Mouse (Mus musculus) neural tube, embryonic 12.5 days (tissue): ENCODE results near the gene 4931414P19Rik. TPM values are rescaled to one million over a fixed set of nuclear protein-coding genes. Genes with fewer than 3 reads are reported as not detected.
"Not testable (repeated sequence)": the region's sequence is repeated elsewhere in the genome, so short reads cannot be mapped to it uniquely, and the experiment has no call there.

ENCODE experiments used
- ATAC-seq: fragments of 200-750 bp; cut with Nextera tagmentation; 2 replicates; pipeline ENCODE4 v1.8.0; 2017; ENCODE audit warnings: low read depth, mild to moderate bottlenecking, moderate TSS enrichment, moderate library complexity; ENCODE audit not compliant: low FRiP score
- H3K27ac ChIP-seq: fragments of 300-500 bp; sonication (generic); 2 replicates; pipeline ENCODE4 v1.5.1; 2016
- H3K27me3 ChIP-seq: fragments of 300-500 bp; sonication (generic); replicated peaks from 2 replicates; pipeline ENCODE4 v1.6.1; 2016; ENCODE audit warnings: mild to moderate bottlenecking
- H3K36me3 ChIP-seq: fragments of 300-500 bp; sonication (generic); 2 replicates; pipeline ENCODE4 v1.6.1; 2016; ENCODE audit warnings: mild to moderate bottlenecking
- H3K4me1 ChIP-seq: fragments of 300-500 bp; sonication (generic); 2 replicates; pipeline ENCODE4 v1.6.1; 2016
- H3K4me2 ChIP-seq: fragments of 300-500 bp; sonication (generic); replicated peaks from 2 replicates; pipeline ENCODE4 v1.6.1; 2016; ENCODE audit warnings: mild to moderate bottlenecking
- H3K4me3 ChIP-seq: fragments of 300-500 bp; sonication (generic); 2 replicates; pipeline ENCODE4 v1.5.1; 2016
- H3K9ac ChIP-seq: fragments of 300-500 bp; sonication (generic); 2 replicates; pipeline ENCODE4 v1.6.1; 2016; ENCODE audit warnings: mild to moderate bottlenecking
- H3K9me3 ChIP-seq: fragments of 300-500 bp; sonication (generic); 2 replicates; pipeline ENCODE4 v1.6.1; 2016; ENCODE audit warnings: mild to moderate bottlenecking
- WGBS: fragments of 180-500 bp; shearing (Covaris S2); methylation state at CpG from one replicate; pipeline ENCODE4 v1.1.7; 2016; 5-methylcytosine and 5-hydroxymethylcytosine counted together
- polyA plus RNA-seq: library from polyadenylated mRNA; unstranded; fragments of >200 nt; fragmentation: Nextera tagmentation; extraction: Ambion mirVana; gene quantifications from 2 replicates; pipeline ENCODE4 v1.2.1, GENCODE M21; 2016

Gene 4931414P19Rik
- polyA plus RNA-seq, 1 experiment from 2014 or later = 8.6 TPM

- Histone ChIP-seq H3K9ac (no peak overlapping the region), H3K4me2 (no peak overlapping the region), H3K4me3 (no peak overlapping the region), H3K27me3 (no peaks in the 10 kb centered on the region), H3K36me3 (no peaks in the 10 kb centered on the region), H3K27ac (no peak overlapping the region), H3K4me1 (no peaks in the 10 kb centered on the region), H3K9me3 (no peaks in the 10 kb centered on the region)
- 89% methylated on average over 6 of the region's 6 CpGs for WGBS
- ATAC-seq = no peak
These were observed 17.5 kb upstream of the 4931414P19Rik start for GRCm38 (mm10) chr14:54623334-54623733.

GRCm38 (mm10) chr14:54621133-54621532 is 15.3 kb upstream of the 4931414P19Rik start, which contains the start of gene Psmb11:
TSS of gene Psmb11 (plus strand) at chr14:54621433.
- no peaks in the 10 kb centered on the region for H3K36me3 ChIP-seq
- peaks cover 11% of the 10 kb centered on the region for H3K4me1 ChIP-seq
- no peak for ATAC-seq
- no peak within 1 kb of the TSS for H3K4me3 ChIP-seq
- no peak within 1 kb of the TSS for H3K4me2 ChIP-seq
- no peak within 1 kb of the TSS for H3K9ac ChIP-seq
- H3K27ac ChIP-seq = no peak within 1 kb of the TSS
- H3K27me3 ChIP-seq = no peaks in the 10 kb centered on the region
- H3K9me3 ChIP-seq = no peaks in the 10 kb centered on the region
- WGBS = 90% methylated on average over 1 of the region's 1 CpGs

- under 1% methylated on average over 25 of the region's 25 CpGs for WGBS
- Histone ChIP-seq H3K4me1 (peaks cover 11% of the 10 kb centered on the region), H3K9me3 (no peaks in the 10 kb centered on the region), H3K4me2 (peak within 1 kb of the TSS; percentile 75), H3K36me3 (peaks cover 20% of the 10 kb centered on the region), H3K27ac (peak within 1 kb of the TSS; percentile 37; the same call in 1 of the 2 replicates), H3K4me3 (peak within 1 kb of the TSS; percentile 88), H3K9ac (peak within 1 kb of the TSS; percentile 85), H3K27me3 (no peaks in the 10 kb centered on the region)
- peak; percentile 91 for ATAC-seq
These were observed 12.1 kb upstream of the 4931414P19Rik start, which contains the start of gene Psmb5 for GRCm38 (mm10) chr14:54617897-54618365. TSS of gene Psmb5 (minus strand) at chr14:54618022.

GRCm38 (mm10) chr14:54617152-54617896 is 11.5 kb upstream of the 4931414P19Rik start:
- Histone ChIP-seq H3K27me3 (no peaks in the 10 kb centered on the region), H3K4me3 (peak overlapping the region; percentile 88), H3K4me2 (peak overlapping the region; percentile 75), H3K27ac (peak overlapping the region; percentile 37; the same call in 1 of the 2 replicates), H3K36me3 (peaks cover 25% of the 10 kb centered on the region), H3K9ac (peak overlapping the region; percentile 85), H3K4me1 (peaks cover 11% of the 10 kb centered on the region), H3K9me3 (no peaks in the 10 kb centered on the region)
- peak; percentile 74 for ATAC-seq
- 2% methylated on average over 38 of the region's 38 CpGs for WGBS

GRCm38 (mm10) chr14:54616226-54616825 is 10.5 kb upstream of the 4931414P19Rik start:
- Histone ChIP-seq H3K27ac (no peak overlapping the region), H3K4me2 (peak overlapping the region; percentile 75; the same call in 1 of the 2 replicates), H3K9me3 (no peaks in the 10 kb centered on the region), H3K27me3 (no peaks in the 10 kb centered on the region), H3K36me3 (peaks cover 31% of the 10 kb centered on the region), H3K9ac (no peak overlapping the region), H3K4me1 (peaks cover 11% of the 10 kb centered on the region), H3K4me3 (no peak overlapping the region)
- 92% methylated on average over 16 of the region's 16 CpGs for WGBS
- no peak for ATAC-seq

- not testable (repeated sequence) for H3K4me3 ChIP-seq, H3K27ac ChIP-seq, H3K27me3 ChIP-seq, ATAC-seq, H3K9ac ChIP-seq, H3K4me2 ChIP-seq, H3K9me3 ChIP-seq
- 92% methylated on average over 16 of the region's 16 CpGs for WGBS
- H3K4me1 ChIP-seq = peaks cover 11% of the 10 kb centered on the region
- peaks cover 35% of the 10 kb centered on the region for H3K36me3 ChIP-seq
These were observed 8.3 kb upstream of the 4931414P19Rik start for GRCm38 (mm10) chr14:54614130-54614529.

- no peak overlapping the region for H3K4me3 ChIP-seq
- H3K9me3 ChIP-seq = no peaks in the 10 kb centered on the region
- no peak for ATAC-seq
- peaks cover 33% of the 10 kb centered on the region for H3K36me3 ChIP-seq
- H3K27ac ChIP-seq = no peak overlapping the region
- 83% methylated on average over 6 of the region's 6 CpGs for WGBS
- no peaks in the 10 kb centered on the region for H3K4me1 ChIP-seq
- no peak overlapping the region for H3K9ac ChIP-seq
- no peak overlapping the region for H3K4me2 ChIP-seq
- H3K27me3 ChIP-seq = no peaks in the 10 kb centered on the region
These were observed 4.9 kb upstream of the 4931414P19Rik start for GRCm38 (mm10) chr14:54610648-54611047.

- Histone ChIP-seq H3K4me2 (no peak overlapping the region), H3K36me3 (peaks cover 26% of the 10 kb centered on the region), H3K27ac (no peak overlapping the region), H3K9ac (no peak overlapping the region), H3K9me3 (no peaks in the 10 kb centered on the region), H3K27me3 (no peaks in the 10 kb centered on the region), H3K4me1 (no peaks in the 10 kb centered on the region), H3K4me3 (no peak overlapping the region)
- no peak for ATAC-seq
- WGBS = 79% methylated on average over 4 of the region's 4 CpGs
These were observed 4.2 kb upstream of the 4931414P19Rik start for GRCm38 (mm10) chr14:54609962-54610361.

GRCm38 (mm10) chr14:54609245-54609644 is 3.5 kb upstream of the 4931414P19Rik start:
- Histone ChIP-seq H3K9me3 (no peaks in the 10 kb centered on the region), H3K9ac (no peak overlapping the region), H3K27ac (no peak overlapping the region), H3K4me1 (no peaks in the 10 kb centered on the region), H3K27me3 (no peaks in the 10 kb centered on the region), H3K4me3 (no peak overlapping the region), H3K36me3 (peaks cover 21% of the 10 kb centered on the region), H3K4me2 (no peak overlapping the region)
- 71% methylated on average over 4 of the region's 4 CpGs for WGBS
- ATAC-seq = no peak

- H3K9me3 ChIP-seq = no peaks in the 10 kb centered on the region
- 51% methylated on average over 8 of the region's 8 CpGs for WGBS
- H3K27me3 ChIP-seq = no peaks in the 10 kb centered on the region
- H3K4me2 ChIP-seq = no peak overlapping the region
- H3K9ac ChIP-seq = no peak overlapping the region
- H3K36me3 ChIP-seq = peaks cover 10% of the 10 kb centered on the region
- ATAC-seq = no peak
- H3K4me3 ChIP-seq = no peak overlapping the region
- no peaks in the 10 kb centered on the region for H3K4me1 ChIP-seq
- H3K27ac ChIP-seq = no peak overlapping the region
These were observed 1.4 kb upstream of the 4931414P19Rik start for GRCm38 (mm10) chr14:54607226-54607625.

- Histone ChIP-seq H3K4me3 (peak overlapping the region; percentile 62; the same call in 1 of the 2 replicates), H3K27me3 (no peaks in the 10 kb centered on the region), H3K9me3 (no peaks in the 10 kb centered on the region), H3K9ac (no peak overlapping the region), H3K27ac (peak overlapping the region; percentile 20; the same call in 1 of the 2 replicates), H3K4me1 (no peaks in the 10 kb centered on the region), H3K4me2 (peak overlapping the region; percentile 53), H3K36me3 (no peaks in the 10 kb centered on the region)
- ATAC-seq = no peak
- WGBS = 85% methylated on average over 8 of the region's 8 CpGs
These were observed 2.1 kb downstream of the 4931414P19Rik start for GRCm38 (mm10) chr14:54603686-54604085.

- no peaks in the 10 kb centered on the region for H3K27me3 ChIP-seq
- H3K4me1 ChIP-seq = no peaks in the 10 kb centered on the region
- H3K36me3 ChIP-seq = no peaks in the 10 kb centered on the region
- H3K27ac ChIP-seq = peak overlapping the region; percentile 78
- ATAC-seq = peak; percentile 99
- H3K9ac ChIP-seq = peak overlapping the region; percentile 78
- no peaks in the 10 kb centered on the region for H3K9me3 ChIP-seq
- peak overlapping the region; percentile 53 for H3K4me2 ChIP-seq
- WGBS = under 1% methylated on average over 46 of the region's 46 CpGs
- H3K4me3 ChIP-seq = peak overlapping the region; percentile 62
These were observed 2.6 kb downstream of the 4931414P19Rik start for GRCm38 (mm10) chr14:54603038-54603654.
